Mouse (Mus musculus): ENCODE data around the gene Stac2. TPM values are rescaled to one million over a fixed set of nuclear protein-coding genes. Genes with fewer than 3 reads are reported as not detected.

Gene Stac2
- total RNA-seq, 1 experiment from 2014 or later, result not detected

Other genes with a start within 250 kb of the Stac2 start
- 0.96 to 3.0 TPM in 2 of 3 replicates, not detected in the other for gene B230217C12Rik, start 212.7 kb downstream of the Stac2 start, total RNA-seq (2017)
- gene Fbxo47, start 169.3 kb downstream of the Stac2 start, total RNA-seq (2017), result 0.53 to 2.1 TPM (median 1.5 TPM) in 3 replicates
- gene Plxdc1, start 67.0 kb downstream of the Stac2 start, total RNA-seq (2017), result 1.6 to 2.8 TPM (median 2.4 TPM) in 3 replicates
- gene Arl5c, start 57.3 kb downstream of the Stac2 start, total RNA-seq (2017), result 67.7 to 97.0 TPM (median 83.6 TPM) in 3 replicates
- 1.6 to 3.5 TPM (median 3.3 TPM) in 3 replicates for gene Cacnb1, start 30.4 kb downstream of the Stac2 start, total RNA-seq (2017)
- 1,171 to 1,260 TPM (median 1,185 TPM) in 3 replicates for gene Rpl19, start 26.8 kb downstream of the Stac2 start, total RNA-seq (2017)
- gene Fbxl20, start 96.9 kb upstream of the Stac2 start, total RNA-seq (2017), result 26.2 to 33.1 TPM (median 27.1 TPM) in 3 replicates
- 23.7 to 46.9 TPM (median 25.9 TPM) in 3 replicates for gene Med1, start 139.8 kb upstream of the Stac2 start, total RNA-seq (2017)
- 54.4 to 102 TPM (median 56.3 TPM) in 3 replicates for gene Cdk12, start 149.6 kb upstream of the Stac2 start, total RNA-seq (2017)